ENCODE assay signal across 18 mouse cellular contexts in the genomic region with DNA sequence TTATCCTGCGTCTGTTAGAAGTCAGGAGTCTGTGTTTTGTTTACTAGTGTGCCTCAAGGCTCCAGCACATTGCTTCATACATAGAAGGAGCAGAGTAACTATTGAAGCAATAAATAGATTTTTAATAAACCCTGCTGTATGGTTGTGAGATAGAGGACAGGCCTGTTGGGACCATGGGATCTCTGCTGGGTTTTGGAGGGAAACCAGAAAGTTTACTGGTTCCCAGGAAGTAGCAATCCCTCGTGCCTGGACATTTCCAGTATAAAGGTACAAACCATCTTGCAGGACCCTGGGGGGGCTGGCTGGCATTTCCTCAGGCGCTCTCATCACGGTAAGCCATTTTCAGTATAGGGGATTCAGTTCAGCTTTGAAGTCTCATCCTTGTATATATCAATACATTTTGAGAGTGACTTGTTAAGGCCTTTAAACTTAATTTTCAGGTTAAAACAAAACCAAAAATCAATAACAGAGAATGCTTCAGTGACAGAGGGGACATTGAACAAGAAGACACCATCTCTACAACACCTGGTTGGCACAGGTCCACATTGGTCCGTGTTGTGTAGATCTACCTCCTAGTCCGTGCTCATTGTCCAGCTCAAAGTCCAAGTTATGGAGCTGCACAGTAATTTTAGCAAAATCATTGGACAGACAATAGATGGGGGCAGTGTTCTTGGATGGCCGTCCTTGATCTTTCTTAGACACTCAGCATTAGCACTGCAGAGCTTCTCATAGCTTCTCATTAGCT. TPM values are rescaled to one million over a fixed set of nuclear protein-coding genes. Genes with fewer than 3 reads are reported as not detected.
A peak's percentile ranks its signal among the peaks of the same experiment; 100 is the strongest.
DNase-seq lines count a peak whose midpoint lies in the region; ATAC-seq and TF ChIP-seq lines count a peak whose summit lies in the region.
"Had no signal": no experiment of that assay in that cellular context is flagged by ENCODE, and none has a peak within 500 bp of the region (broad histone marks: within the 10 kb centered on the region; RNA-seq: fewer than 3 reads in every experiment).

No protein-coding gene starts in this region.

- intact Hi-C loops in heart, adult 2 months (cut with DNase I): loop anchor here (2.0 kb wide), 1 partner anchor 19 kb away; no protein-coding TSS in a partner anchor

- 0 out of 2 replicates have a peak, but pooled peaks have one; percentile 2 for ATAC-seq in lung, embryonic 15.5 days (ENCODE audit: borderline replicate concordance, extremely low read depth, low FRiP score, low TSS enrichment)
- ATAC-seq in stomach, postnatal 0 days (ENCODE audit: low FRiP score, low TSS enrichment): no peak
- ATAC-seq: forebrain, embryonic 16.5 days; midbrain, embryonic 15.5 days had no signal

- peaks cover 23% of the 10 kb centered on the region for H3K4me1 ChIP-seq in heart, adult 2 months (ENCODE audit: control insufficient read depth, insufficient read depth, low read length)
- H3K4me1 ChIP-seq in kidney, adult 2 months (ENCODE audit: control insufficient read depth, insufficient read depth, low read length): no peaks in the 10 kb centered on the region; the same call in none of the 2 replicates
- H3K4me1 ChIP-seq in lung, embryonic 15.5 days: peaks cover 45% of the 10 kb centered on the region
- H3K4me1 ChIP-seq in stomach, postnatal 0 days (replicated peaks; ENCODE audit: control insufficient read depth, insufficient read depth): no peaks in the 10 kb centered on the region
- H3K4me1 ChIP-seq: hindbrain, embryonic 15.5 days had no signal

- no peak for TF ChIP-seq CTCF in heart, adult 2 months (IDR thresholded peaks at IDR 0.05)
- TF ChIP-seq CTCF in kidney, adult 2 months (conservative IDR thresholded peaks at IDR 0.05; ENCODE audit: insufficient read depth, insufficient read length, low read depth, low read length): no peak
- no peak for TF ChIP-seq CTCF in stomach, postnatal 0 days (IDR thresholded peaks at IDR 0.05; ENCODE audit: low read depth)

- H3K27ac ChIP-seq in heart, adult 2 months: peak overlapping the region; percentile 72
- H3K27ac ChIP-seq in kidney, adult 2 months (ENCODE audit: insufficient read depth, low read depth, low read length): peak overlapping the region; percentile 82
- peak overlapping the region; percentile 87 for H3K27ac ChIP-seq in lung, embryonic 15.5 days
- peak overlapping the region; percentile 8; the same call in 1 of the 2 replicates for H3K27ac ChIP-seq in stomach, postnatal 0 days (replicated peaks)
- H3K27ac ChIP-seq: hindbrain, embryonic 15.5 days; limb, embryonic 13.5 days; midbrain, embryonic 15.5 days had no signal

- peaks cover 25% of the 10 kb centered on the region for H3K36me3 ChIP-seq in heart, adult 2 months (ENCODE audit: control insufficient read depth, insufficient read depth, low read length)
- no peaks in the 10 kb centered on the region for H3K36me3 ChIP-seq in kidney, adult 2 months (ENCODE audit: control insufficient read depth, insufficient read depth, low read length)
- H3K36me3 ChIP-seq in lung, embryonic 15.5 days: no peaks in the 10 kb centered on the region
- no peaks in the 10 kb centered on the region for H3K36me3 ChIP-seq in stomach, postnatal 0 days (ENCODE audit: control insufficient read depth, insufficient read depth, low read length)
- H3K36me3 ChIP-seq: hindbrain, embryonic 15.5 days; limb, embryonic 13.5 days; midbrain, embryonic 15.5 days had no signal

- no peaks in the 10 kb centered on the region for H3K9me3 ChIP-seq in lung, embryonic 15.5 days
- H3K9me3 ChIP-seq in stomach, postnatal 0 days (ENCODE audit: control insufficient read depth, low read length): no peaks in the 10 kb centered on the region
- H3K9me3 ChIP-seq: hindbrain, embryonic 15.5 days; limb, embryonic 13.5 days; megakaryocyte, embryonic 14.5 days; midbrain, embryonic 15.5 days had no signal

- no peak for TF ChIP-seq POLR2A in heart, adult 2 months (IDR thresholded peaks at IDR 0.05; ENCODE audit: insufficient read depth, low read depth, low read length)
- no peak for TF ChIP-seq POLR2A in kidney, adult 2 months (IDR thresholded peaks at IDR 0.05; ENCODE audit: low read depth, low read length)

- no peaks in the 10 kb centered on the region for H3K27me3 ChIP-seq in heart, adult 2 months (ENCODE audit: control insufficient read depth, insufficient read depth, low read length)
- no peaks in the 10 kb centered on the region for H3K27me3 ChIP-seq in kidney, adult 2 months (replicated peaks; ENCODE audit: control insufficient read depth, insufficient read depth, low read length)
- H3K27me3 ChIP-seq in lung, embryonic 15.5 days: no peaks in the 10 kb centered on the region
- H3K27me3 ChIP-seq in stomach, postnatal 0 days (ENCODE audit: control insufficient read depth, insufficient read depth, low read length): no peaks in the 10 kb centered on the region

- no peak overlapping the region for H3K4me2 ChIP-seq in lung, embryonic 15.5 days
- H3K4me2 ChIP-seq in stomach, postnatal 0 days (replicated peaks; ENCODE audit: low read depth): no peak overlapping the region
- H3K4me2 ChIP-seq: hindbrain, embryonic 15.5 days; limb, embryonic 13.5 days; midbrain, embryonic 15.5 days had no signal

- no peak overlapping the region for H3K9ac ChIP-seq in heart, adult 2 months (ENCODE audit: low read depth, low read length)
- H3K9ac ChIP-seq in lung, embryonic 15.5 days: no peak overlapping the region
- no peak overlapping the region for H3K9ac ChIP-seq in stomach, postnatal 0 days (ENCODE audit: low read length)
- H3K9ac ChIP-seq: hindbrain, embryonic 15.5 days; limb, embryonic 13.5 days; liver, postnatal 0 days; midbrain, embryonic 15.5 days had no signal

- H3K4me3 ChIP-seq in heart, adult 2 months: no peak overlapping the region
- H3K4me3 ChIP-seq in kidney, adult 2 months (ENCODE audit: insufficient read depth, low read depth, low read length): no peak overlapping the region
- H3K4me3 ChIP-seq in lung, embryonic 15.5 days: no peak overlapping the region
- H3K4me3 ChIP-seq in stomach, postnatal 0 days (ENCODE audit: low read depth, low read length): no peak overlapping the region
- H3K4me3 ChIP-seq: hindbrain, embryonic 15.5 days; limb, embryonic 13.5 days; megakaryocyte, embryonic 14.5 days; midbrain, embryonic 15.5 days had no signal

- no peaks in the 10 kb centered on the region for H3K79me2 ChIP-seq in heart, adult 2 months (replicated peaks; ENCODE audit: control insufficient read depth, insufficient read depth, low read length)

- TF ChIP-seq EP300 in heart, adult 2 months (IDR thresholded peaks at IDR 0.05; ENCODE audit: insufficient read depth, low read depth, low read length): no peak
- no peak for TF ChIP-seq EP300 in stomach, postnatal 0 days (optimal IDR thresholded peaks at IDR 0.05)

- no peak for DNase-seq in heart, adult 2 months
- DNase-seq in heart, adult 9 months (ENCODE audit: low spot score in 2 of 2): no peak
- peak; percentile 20 for DNase-seq in kidney, adult 2 months
- DNase-seq in kidney, adult 11 months: no peak
- DNase-seq in lung, postnatal 14 days: no peak
- no peak for DNase-seq in stomach, postnatal 0 days (ENCODE audit: low spot score)
- no peak for DNase-seq in adrenal gland, postnatal 25 days
- DNase-seq: cerebellum, adult 11-12 months; cerebellum, postnatal 36 days; layer of hippocampus, adult 9-11 months; liver, postnatal 0 days; thymus, adult 18-20 months had no signal

- 62% methylated on average over 7 of the region's 7 CpGs for WGBS in heart, adult 2 months
- 68% methylated on average over 7 of the region's 7 CpGs for WGBS in kidney, adult 2 months
- 68% methylated on average over 7 of the region's 7 CpGs for WGBS in lung, embryonic 15.5 days
- WGBS in stomach, postnatal 0 days: 78% methylated on average over 7 of the region's 7 CpGs

RNA-seq across cellular contexts. Expression of gene Ets1, which starts 11.7 kb away (rescaled TPM):
- total RNA-seq in heart, adult 2 months (2021): 10 to 100 TPM; 40.7 to 48.7 TPM
- polyA plus RNA-seq in heart, adult 2 months (2012; rRNA removed): 22.6 and 39.6 TPM in 2 replicates
- 15.8 and 25.2 TPM in 2 replicates for polyA plus RNA-seq in kidney, adult 2 months (2012; rRNA removed)
- 104 and 106 TPM in 2 replicates for polyA plus RNA-seq in lung, embryonic 15.5 days (2015; fragmentation: Nextera tagmentation; extraction: Ambion mirVana)
- polyA plus RNA-seq in stomach, postnatal 0 days (2015; fragmentation: Nextera tagmentation; extraction: Ambion mirVana): 8.8 and 9.9 TPM in 2 replicates
- 30.2 and 35.5 TPM in 2 replicates for total RNA-seq in adrenal gland, postnatal 25 days (2021)

Comparison
In these comparisons a context has a peak if more than half of its experiments do, and no peak if none do; other contexts are left out.
1. H3K27ac ChIP-seq: peak in every context shown above with its lines; median percentile 87 in lung, embryonic 15.5 days; 82 in kidney, adult 2 months; 72 in heart, adult 2 months; 8 in stomach, postnatal 0 days.